Mouse (Mus musculus) stomach, postnatal 0 days (tissue): ENCODE results near the gene Calu. TPM values are rescaled to one million over a fixed set of nuclear protein-coding genes. Genes with fewer than 3 reads are reported as not detected.

Experiments used
- ATAC-seq: fragments of 200-750 bp; cut with Nextera tagmentation; 2 replicates; pipeline ENCODE4 v1.8.0; 2017; ENCODE audit not compliant: low FRiP score, low TSS enrichment
- DNase-seq: peaks from one replicate; pipeline ENCODE4 v3.0.0-alpha.2; 2016; ENCODE audit warnings: low spot score
- H3K27ac ChIP-seq: fragments of 300-500 bp; sonication (generic); replicated peaks from 2 replicates; pipeline ENCODE4 v1.5.1; 2014; ENCODE audit warnings: mild to moderate bottlenecking, control low read depth
- H3K27me3 ChIP-seq: fragments of 300-500 bp; sonication (generic); 2 replicates; pipeline ENCODE4 v1.6.1; 2014; ENCODE audit warnings: low read length; ENCODE audit not compliant: control insufficient read depth, insufficient read depth
- H3K36me3 ChIP-seq: fragments of 300-500 bp; sonication (generic); 2 replicates; pipeline ENCODE4 v1.6.1; 2014; ENCODE audit warnings: low read length, mixed read lengths; ENCODE audit not compliant: control insufficient read depth, insufficient read depth
- H3K4me1 ChIP-seq: fragments of 300-500 bp; sonication (generic); replicated peaks from 2 replicates; pipeline ENCODE4 v1.6.1; 2014; ENCODE audit warnings: antibody characterized with exemption; ENCODE audit not compliant: control insufficient read depth, insufficient read depth
- H3K4me2 ChIP-seq: fragments of 300-500 bp; sonication (generic); replicated peaks from 2 replicates; pipeline ENCODE4 v1.6.1; 2014; ENCODE audit warnings: low read depth, mild to moderate bottlenecking, control low read depth, moderate library complexity
- H3K4me3 ChIP-seq: fragments of 300-500 bp; sonication (generic); 2 replicates; pipeline ENCODE4 v1.5.1; 2014; ENCODE audit warnings: low read depth, low read length, control low read depth
- H3K9ac ChIP-seq: fragments of 300-500 bp; sonication (generic); 2 replicates; pipeline ENCODE4 v1.6.1; 2014; ENCODE audit warnings: mild to moderate bottlenecking, low read length, control low read depth, mixed read lengths
- H3K9me3 ChIP-seq: fragments of 300-500 bp; sonication (generic); 2 replicates; pipeline ENCODE4 v1.6.1; 2016; ENCODE audit warnings: low read length; ENCODE audit not compliant: control insufficient read depth
- CTCF ChIP-seq: IDR thresholded peaks from 2 replicates; pipeline ENCODE4 v1.5.1; 2016; ENCODE audit warnings: antibody characterized with exemption, low read depth, mild to moderate bottlenecking, moderate library complexity
- EP300 ChIP-seq: optimal IDR thresholded peaks from 2 replicates; pipeline ENCODE3; 2016; ENCODE audit warnings: antibody characterized with exemption
- WGBS: fragments of 180-500 bp; shearing (Covaris S2); extraction: QIAGEN DNeasy Blood & Tissue Kit; methylation state at CpG from one replicate; pipeline ENCODE4 v1.1.7; 2014; 5-methylcytosine and 5-hydroxymethylcytosine counted together
- polyA plus RNA-seq: library from polyadenylated mRNA; unstranded; fragments of >200 nt; fragmentation: Nextera tagmentation; extraction: Ambion mirVana; gene quantifications from 2 replicates; pipeline ENCODE4 v1.2.1, GENCODE M21; 2015

Calu gene
- polyA plus RNA-seq = 174 and 205 TPM in 2 replicates

DNA sequence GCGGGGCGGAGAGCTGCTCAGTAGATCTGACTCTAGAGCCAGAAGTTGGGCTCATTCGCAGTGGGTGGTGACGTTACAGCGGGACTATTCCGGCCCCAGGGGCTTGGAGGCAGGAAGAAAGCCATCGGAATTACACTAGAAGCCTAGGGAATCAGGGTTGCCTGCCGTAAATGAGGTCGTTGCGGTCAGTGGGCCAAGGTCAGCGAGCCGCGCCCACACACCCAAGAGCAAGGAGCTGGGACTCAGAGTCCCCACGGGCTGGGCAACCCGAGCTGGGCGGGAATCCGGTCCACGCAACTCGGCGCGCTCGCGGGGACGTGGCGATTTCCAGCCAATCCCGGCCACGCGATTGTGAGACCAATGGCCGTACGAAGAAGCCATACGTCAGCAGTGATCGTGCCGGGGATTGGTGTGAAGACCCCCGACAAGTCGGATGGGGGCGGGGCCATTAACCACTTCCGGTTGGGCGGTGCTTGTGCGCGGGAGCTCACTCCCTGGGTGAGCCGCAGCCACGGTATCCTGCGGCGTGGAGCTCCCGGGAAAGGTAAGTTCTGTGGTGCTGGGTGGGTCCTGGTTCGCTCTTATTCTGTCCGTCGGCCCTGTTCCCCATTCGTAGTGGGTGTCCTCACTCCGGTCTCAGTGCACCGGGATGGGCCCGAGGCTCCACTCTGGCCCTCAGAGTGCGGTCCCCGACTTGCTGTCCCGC, at the start of gene Calu:
Calu (plus strand) TSS at position 405 of the 706 bp plus-strand sequence.
- DNase-seq (peak; percentile 100), ATAC-seq (peak; percentile 99)
- H3K27ac ChIP-seq = peak within 1 kb of the TSS; percentile 94
- no peaks in the 10 kb centered on the region for H3K36me3 ChIP-seq
- 0 out of 2 replicates have a peak, but pooled peaks cover 5% of the 10 kb centered on the region for H3K4me1 ChIP-seq
- TF ChIP-seq EP300 (no peak), CTCF (peak; percentile 1; the same call in 1 of the 2 replicates)
- H3K27me3 ChIP-seq = no peaks in the 10 kb centered on the region
- WGBS = under 1% methylated on average over 55 of the region's 55 CpGs
- peak within 1 kb of the TSS; percentile 64 for H3K4me2 ChIP-seq
- peak within 1 kb of the TSS; percentile 93 for H3K9ac ChIP-seq
- H3K4me3 ChIP-seq = peak within 1 kb of the TSS; percentile 90
- H3K9me3 ChIP-seq = no peaks in the 10 kb centered on the region

DNA sequence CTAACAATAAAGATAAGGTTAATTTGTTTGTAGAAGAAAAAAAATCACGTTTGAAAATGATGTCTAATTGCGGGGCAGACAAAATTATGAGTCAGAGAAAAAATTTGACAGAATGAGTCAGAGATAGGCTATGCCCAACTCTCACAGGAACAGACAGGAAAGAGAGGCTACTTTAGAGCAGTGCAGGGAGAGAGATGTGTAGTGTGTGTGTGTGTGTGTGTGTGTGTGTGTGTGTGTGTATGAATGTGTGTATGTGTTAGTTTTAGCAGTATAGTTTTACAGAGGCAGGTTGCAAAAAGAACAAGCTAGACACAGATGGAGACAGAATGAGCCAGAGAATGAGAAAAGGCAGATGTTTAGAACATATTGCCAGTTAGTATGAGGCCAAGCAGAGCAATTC, 48.8 kb upstream of the Calu start:
- Histone ChIP-seq H3K4me1 (no peaks in the 10 kb centered on the region), H3K27ac (no peak overlapping the region), H3K9ac (no peak overlapping the region), H3K9me3 (no peaks in the 10 kb centered on the region), H3K27me3 (no peaks in the 10 kb centered on the region), H3K4me2 (no peak overlapping the region), H3K4me3 (no peak overlapping the region), H3K36me3 (no peaks in the 10 kb centered on the region)
- no peak for ATAC-seq
- no peak for DNase-seq
- WGBS = 33% methylated on average over 2 of the region's 2 CpGs
- no peak for TF ChIP-seq EP300
- TF ChIP-seq CTCF = no peak

DNA sequence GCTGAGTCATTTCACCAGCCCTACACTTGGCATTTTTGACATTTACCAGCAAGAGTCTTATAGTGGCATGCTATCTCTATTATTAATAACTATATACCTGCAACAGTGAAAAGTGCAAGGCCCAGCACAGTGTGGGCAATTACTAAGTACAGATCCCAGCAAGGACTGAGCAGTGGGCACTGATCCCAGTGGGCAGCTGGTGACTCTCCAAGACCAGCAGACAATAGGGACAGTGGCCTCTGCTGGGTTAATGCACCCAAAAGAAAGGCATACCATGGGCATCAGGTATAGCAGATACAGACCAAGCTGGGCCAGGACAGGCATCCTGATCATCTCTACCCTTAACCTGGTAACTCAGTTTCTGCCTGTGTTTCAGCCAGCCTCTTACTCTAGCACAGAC, 44.6 kb upstream of the Calu start:
- no peak for TF ChIP-seq CTCF
- TF ChIP-seq EP300 = no peak
- no peak overlapping the region for H3K4me2 ChIP-seq
- no peak for DNase-seq

DNA sequence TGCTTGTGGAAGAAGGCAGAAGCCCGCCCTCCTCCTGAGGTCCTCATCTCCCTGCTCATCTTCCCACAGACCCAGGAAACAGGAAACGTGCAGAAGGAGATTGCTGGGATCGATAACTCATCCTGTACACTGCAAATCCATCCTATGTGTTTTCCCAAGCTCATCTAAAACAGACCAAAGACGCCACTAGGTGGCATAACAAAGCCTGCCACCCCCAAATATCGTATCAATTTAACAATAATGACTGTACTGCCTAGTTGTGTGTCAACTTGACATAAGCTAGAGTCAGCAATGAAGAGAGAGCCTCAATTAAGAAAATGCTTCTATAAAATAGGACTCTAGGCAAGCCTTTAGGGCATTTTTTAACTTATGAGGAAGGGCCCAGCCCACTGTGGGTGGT, 44.1 kb upstream of the Calu start:
- Histone ChIP-seq H3K9me3 (no peaks in the 10 kb centered on the region), H3K27ac (no peak overlapping the region), H3K27me3 (no peaks in the 10 kb centered on the region), H3K4me1 (no peaks in the 10 kb centered on the region), H3K4me2 (no peak overlapping the region), H3K36me3 (no peaks in the 10 kb centered on the region), H3K9ac (no peak overlapping the region), H3K4me3 (no peak overlapping the region)
- ATAC-seq (no peak), DNase-seq (no peak)
- TF ChIP-seq EP300 = no peak
- TF ChIP-seq CTCF = peak; percentile 50
- WGBS = 36% methylated on average over 5 of the region's 5 CpGs

More for the DNA sequence above, 44.6 kb upstream of the Calu start:
- Histone ChIP-seq H3K9ac (no peak overlapping the region), H3K4me1 (no peaks in the 10 kb centered on the region), H3K4me3 (no peak overlapping the region), H3K27me3 (no peaks in the 10 kb centered on the region), H3K9me3 (no peaks in the 10 kb centered on the region), H3K27ac (no peak overlapping the region), H3K36me3 (no peaks in the 10 kb centered on the region)
- no peak for ATAC-seq

DNA sequence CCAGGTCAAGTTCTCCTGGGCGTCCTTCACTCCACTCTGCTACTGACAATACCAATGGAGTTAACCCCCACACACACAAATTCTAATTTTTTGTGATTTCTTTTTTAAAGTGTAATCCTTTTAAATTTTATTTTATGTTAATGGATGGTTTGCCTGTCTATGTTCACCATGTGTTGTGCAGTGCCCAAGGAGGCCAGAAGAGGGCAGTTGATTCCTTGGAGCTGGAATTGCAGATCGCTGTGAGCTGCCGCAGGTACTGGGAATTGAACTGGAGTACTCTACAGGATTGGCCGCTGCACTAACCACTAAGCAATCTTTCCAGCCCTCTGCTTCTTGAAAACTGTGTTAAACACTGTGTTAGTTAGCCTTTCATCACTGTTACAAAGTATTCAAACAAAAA, 42.4 kb upstream of the Calu start:
- Histone ChIP-seq H3K4me2 (no peak overlapping the region), H3K4me1 (no peaks in the 10 kb centered on the region), H3K36me3 (no peaks in the 10 kb centered on the region), H3K9ac (no peak overlapping the region), H3K27ac (no peak overlapping the region), H3K9me3 (no peaks in the 10 kb centered on the region), H3K4me3 (no peak overlapping the region), H3K27me3 (no peaks in the 10 kb centered on the region)
- 90% methylated on average over 4 of the region's 4 CpGs for WGBS
- DNase-seq (no peak), ATAC-seq (no peak)
- TF ChIP-seq CTCF = no peak
- no peak for TF ChIP-seq EP300

DNA sequence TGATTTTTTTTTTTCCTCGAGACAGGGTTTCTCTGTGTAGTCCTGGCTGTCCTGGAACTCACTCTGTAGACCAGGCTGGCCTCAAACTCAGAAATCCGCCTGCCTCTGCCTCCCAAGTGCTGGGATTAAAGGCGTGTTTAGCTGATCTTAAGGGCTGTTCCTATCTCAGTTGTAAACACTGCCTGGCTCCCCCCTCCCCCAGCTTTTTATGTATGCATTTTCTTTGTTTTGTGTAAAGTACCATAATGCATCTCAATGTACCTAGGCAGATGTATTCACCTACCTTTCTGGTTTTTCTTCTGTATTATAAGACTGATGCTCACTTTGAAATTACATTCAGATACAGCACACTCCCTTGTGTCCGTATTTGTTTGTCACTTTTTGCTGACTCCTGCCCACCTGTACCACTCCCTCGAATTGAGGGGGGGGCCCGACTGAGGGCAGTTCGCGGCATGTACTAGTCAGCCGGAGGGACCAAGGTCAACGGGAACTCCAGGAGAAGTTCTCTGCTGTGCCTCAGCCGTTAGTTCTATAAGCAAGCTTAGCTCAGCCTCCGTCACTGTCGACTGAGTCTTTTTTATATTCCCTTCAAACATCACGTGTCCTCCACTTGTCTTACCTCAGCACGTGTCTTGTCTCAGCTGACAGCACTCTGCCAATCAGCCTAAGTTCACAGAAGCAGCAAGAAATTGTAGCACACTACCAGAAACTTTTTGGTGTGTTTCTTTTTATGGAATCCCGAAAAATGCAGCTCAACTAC, 38.8 kb upstream of the Calu start:
- H3K4me1 ChIP-seq = no peaks in the 10 kb centered on the region
- TF ChIP-seq EP300 (no peak), CTCF (no peak)
- no peak for ATAC-seq
- H3K9me3 ChIP-seq = no peaks in the 10 kb centered on the region
- no peak overlapping the region for H3K9ac ChIP-seq
- H3K4me2 ChIP-seq = no peak overlapping the region
- H3K4me3 ChIP-seq = no peak overlapping the region
- H3K27me3 ChIP-seq = no peaks in the 10 kb centered on the region
- no peaks in the 10 kb centered on the region for H3K36me3 ChIP-seq
- no peak for DNase-seq
- no peak overlapping the region for H3K27ac ChIP-seq
- 84% methylated on average over 16 of the region's 16 CpGs for WGBS
